Mouse (Mus musculus): ENCODE measurements around the gene Icam2. TPM values are rescaled to one million over a fixed set of nuclear protein-coding genes. Genes with fewer than 3 reads are reported as not detected.

Icam2 gene
- polyA plus RNA-seq, 1 experiment from 2014 or later: 77.7 TPM

Other genes with a start within 250 kb of the Icam2 start
- gene Gm10840, start 227.2 kb downstream of the Icam2 start, polyA plus RNA-seq (2015; fragmentation: Nextera tagmentation; extraction: Ambion mirVana): not detected in 2 replicates
- 119 TPM in 2 replicates for gene Limd2, start 227.2 kb downstream of the Icam2 start, polyA plus RNA-seq (2015; fragmentation: Nextera tagmentation; extraction: Ambion mirVana)
- 18.9 and 20.4 TPM in 2 replicates for gene Strada, start 185.9 kb downstream of the Icam2 start, polyA plus RNA-seq (2015; fragmentation: Nextera tagmentation; extraction: Ambion mirVana)
- 79.6 and 81.5 TPM in 2 replicates for gene Ccdc47, start 171.7 kb downstream of the Icam2 start, polyA plus RNA-seq (2015; fragmentation: Nextera tagmentation; extraction: Ambion mirVana)
- 43.5 and 46.7 TPM in 2 replicates for gene Ddx42, start 171.1 kb downstream of the Icam2 start, polyA plus RNA-seq (2015; fragmentation: Nextera tagmentation; extraction: Ambion mirVana)
- gene Ftsj3, start 132.0 kb downstream of the Icam2 start, polyA plus RNA-seq (2015; fragmentation: Nextera tagmentation; extraction: Ambion mirVana): 36.6 and 37.4 TPM in 2 replicates
- 229 and 256 TPM in 2 replicates for gene Psmc5, start 131.9 kb downstream of the Icam2 start, polyA plus RNA-seq (2015; fragmentation: Nextera tagmentation; extraction: Ambion mirVana)
- gene Smarcd2, start 115.1 kb downstream of the Icam2 start, polyA plus RNA-seq (2015; fragmentation: Nextera tagmentation; extraction: Ambion mirVana): 17.9 and 20.4 TPM in 2 replicates
- gene Tcam1, start 111.4 kb downstream of the Icam2 start, polyA plus RNA-seq (2015; fragmentation: Nextera tagmentation; extraction: Ambion mirVana): 0.06 and 0.13 TPM in 2 replicates
- gene Gh, start 86.2 kb downstream of the Icam2 start, polyA plus RNA-seq (2015; fragmentation: Nextera tagmentation; extraction: Ambion mirVana): not detected in 2 replicates
- gene Cd79b, start 73.3 kb downstream of the Icam2 start, polyA plus RNA-seq (2015; fragmentation: Nextera tagmentation; extraction: Ambion mirVana): 1.2 TPM in 2 replicates
- 0.03 and 0.08 TPM in 2 replicates for gene Scn4a, start 34.8 kb downstream of the Icam2 start, polyA plus RNA-seq (2015; fragmentation: Nextera tagmentation; extraction: Ambion mirVana)
- gene Prr29, start 22.6 kb downstream of the Icam2 start, polyA plus RNA-seq (2015; fragmentation: Nextera tagmentation; extraction: Ambion mirVana): 0.15 and 0.27 TPM in 2 replicates
- gene Ern1, start 99.8 kb upstream of the Icam2 start, polyA plus RNA-seq (2015; fragmentation: Nextera tagmentation; extraction: Ambion mirVana): 3.9 and 4.3 TPM in 2 replicates
- 12.3 and 13.1 TPM in 2 replicates for gene Tex2, start 225.3 kb upstream of the Icam2 start, polyA plus RNA-seq (2015; fragmentation: Nextera tagmentation; extraction: Ambion mirVana)

Measured in heart, embryonic 13.5 days (tissue).